Mouse (Mus musculus) ovary, postnatal 36 days (tissue): Measurements from ENCODE around the gene 4933415F23Rik.
A peak's percentile ranks its signal among the peaks of the same experiment; 100 is the strongest.
"Not testable (repeated sequence)": the region's sequence is repeated elsewhere in the genome, so short reads cannot be mapped to it uniquely, and the experiment has no call there.

ENCODE experiments used
- DNase-seq: peaks from one replicate; pipeline ENCODE4 v3.0.0; 2022; ENCODE audit warnings: low spot score, mixed read lengths

The 4933415F23Rik gene

DNA sequence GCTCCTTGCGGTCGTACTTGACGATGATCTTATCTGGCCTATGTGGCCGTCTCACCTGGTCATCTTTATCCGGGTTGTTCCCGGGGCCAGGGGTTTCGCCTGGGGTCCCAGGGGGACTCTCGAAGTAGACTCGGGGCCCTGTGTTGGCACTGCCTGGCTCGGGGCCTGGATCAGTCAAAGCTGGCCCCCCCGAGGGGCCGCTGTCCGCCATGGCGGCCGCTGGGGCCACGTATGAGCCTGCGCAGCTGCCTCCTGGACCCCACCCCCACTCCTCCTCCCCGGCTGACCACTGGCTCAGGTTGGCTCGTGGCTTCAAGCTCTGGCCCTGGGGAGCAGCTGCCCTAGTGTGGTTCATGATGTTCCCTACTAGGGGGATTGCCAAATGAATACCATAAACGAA lies at the start of gene 4933415F23Rik:
TSS of gene 4933415F23Rik (minus strand) at position 233 of the 400 bp plus-strand sequence.
- DNase-seq, result no peak

DNA sequence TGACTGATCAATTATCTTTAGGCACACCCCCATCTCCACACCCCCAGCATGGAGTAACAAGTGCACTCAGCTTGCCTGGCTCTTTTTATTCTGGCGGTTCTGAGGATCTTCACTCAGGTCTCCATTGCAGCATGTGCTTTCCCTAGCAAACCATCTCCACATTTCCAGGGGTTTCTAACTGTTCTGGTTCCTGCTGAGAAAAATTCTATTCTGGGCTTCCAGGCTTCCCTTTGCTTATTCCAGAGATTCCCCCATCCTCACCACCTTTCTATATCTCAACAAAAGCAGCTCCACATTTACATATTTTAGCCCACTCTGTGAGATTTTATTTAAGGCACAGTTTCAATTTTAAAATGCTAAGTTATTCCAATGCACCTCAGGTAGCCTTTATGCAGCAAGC lies 49.7 kb upstream of the 4933415F23Rik start:
- no peak for DNase-seq

GRCm38 (mm10) chr1:23146198-23146873 lies 44.3 kb upstream of the 4933415F23Rik start:
- no peak for DNase-seq

DNA sequence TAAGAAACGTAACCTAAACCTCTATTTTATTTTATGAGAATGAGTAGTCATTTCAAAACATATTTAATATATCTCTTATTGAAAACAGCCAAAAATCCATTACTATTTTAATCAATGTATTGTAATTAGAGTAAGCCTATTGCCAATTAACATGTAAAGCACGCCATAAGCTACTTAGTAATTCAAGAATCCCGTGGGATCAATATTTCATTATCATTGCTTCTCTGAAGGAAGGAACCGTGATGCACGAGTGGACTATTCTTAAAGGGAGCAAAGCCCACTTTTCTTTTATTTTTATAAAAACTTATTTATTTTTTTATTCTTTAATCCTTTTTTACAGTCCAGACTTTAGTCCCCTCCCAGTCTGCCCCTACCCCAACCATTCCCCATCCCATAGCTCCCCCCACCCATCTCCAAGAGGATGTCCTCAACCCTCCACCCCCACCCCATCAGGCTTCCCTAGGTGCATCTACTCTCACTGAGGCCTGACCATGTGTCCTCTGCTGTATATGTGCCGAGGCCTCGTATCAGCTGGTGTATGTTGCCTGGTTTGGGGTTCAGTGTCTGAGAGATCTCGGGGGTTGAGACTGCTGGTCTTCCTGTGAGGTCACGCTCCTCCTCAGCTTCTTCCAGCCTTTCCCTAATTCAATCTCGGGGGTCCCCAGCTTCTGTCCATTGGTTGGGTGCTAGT lies 39.2 kb upstream of the 4933415F23Rik start:
- no peak for DNase-seq

DNA sequence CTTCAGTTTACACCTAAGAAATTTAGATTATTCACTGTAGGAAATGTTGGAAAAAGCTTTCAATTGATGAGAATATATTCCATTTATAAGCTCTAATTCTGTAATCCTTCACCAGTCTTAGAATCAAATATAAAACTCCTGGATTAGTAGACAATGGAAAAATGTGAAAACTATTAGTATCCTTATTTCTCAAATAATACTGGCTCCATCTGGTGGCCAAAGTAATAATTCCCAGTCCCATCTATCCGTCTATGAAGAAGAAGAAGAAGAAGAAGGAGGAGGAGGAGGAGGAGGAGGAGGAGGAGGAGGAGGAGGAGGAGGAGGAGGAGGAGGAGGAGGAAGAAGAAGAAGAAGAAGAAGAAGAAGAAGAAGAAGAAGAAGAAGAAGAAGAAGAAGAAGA lies 38.5 kb upstream of the 4933415F23Rik start:
- not testable (repeated sequence) for DNase-seq

GRCm38 (mm10) chr1:23120901-23121300 lies 18.8 kb upstream of the 4933415F23Rik start:
- DNase-seq, result no peak

- no peak for DNase-seq
Measured at GRCm38 (mm10) chr1:23119406-23119805, 17.4 kb upstream of the 4933415F23Rik start.

DNA sequence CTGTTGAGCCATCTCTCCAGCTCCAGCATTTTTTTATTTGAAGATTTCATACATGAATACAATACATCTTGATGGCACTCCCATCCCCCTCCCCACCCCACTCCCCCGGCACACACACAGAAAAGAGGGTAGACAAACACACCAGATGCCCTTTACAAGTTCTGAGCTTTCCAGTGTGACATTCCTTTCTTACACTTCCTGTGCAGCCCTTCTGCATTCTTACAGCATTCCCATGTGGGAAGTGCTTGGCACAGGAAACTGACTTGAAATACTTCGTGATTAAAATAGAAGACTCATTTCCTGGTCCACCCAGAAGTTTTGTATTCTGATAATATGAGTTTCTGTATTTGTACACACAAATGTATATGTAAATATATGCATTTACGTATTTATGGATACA lies 15.4 kb upstream of the 4933415F23Rik start:
- DNase-seq, result no peak

DNA sequence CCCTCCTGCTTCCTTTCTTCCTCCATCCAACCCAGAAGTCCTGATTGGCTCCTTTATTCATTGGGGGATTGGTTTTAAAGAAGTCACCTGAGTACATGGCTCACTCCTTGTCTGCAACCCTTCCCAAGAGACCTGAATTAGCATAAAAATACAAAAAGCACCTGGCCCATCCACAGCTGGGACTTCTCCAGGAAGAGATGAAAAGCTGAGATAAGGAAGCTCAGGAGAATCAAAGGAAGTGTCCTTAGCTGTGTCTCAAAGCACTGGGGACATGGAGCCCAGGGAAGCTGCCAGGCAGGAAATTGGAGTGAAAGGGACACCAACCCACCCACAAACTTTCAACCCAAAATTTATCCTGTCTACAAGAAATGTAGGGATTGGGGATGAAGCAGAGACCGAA lies 7.1 kb upstream of the 4933415F23Rik start:
- no peak for DNase-seq

DNA sequence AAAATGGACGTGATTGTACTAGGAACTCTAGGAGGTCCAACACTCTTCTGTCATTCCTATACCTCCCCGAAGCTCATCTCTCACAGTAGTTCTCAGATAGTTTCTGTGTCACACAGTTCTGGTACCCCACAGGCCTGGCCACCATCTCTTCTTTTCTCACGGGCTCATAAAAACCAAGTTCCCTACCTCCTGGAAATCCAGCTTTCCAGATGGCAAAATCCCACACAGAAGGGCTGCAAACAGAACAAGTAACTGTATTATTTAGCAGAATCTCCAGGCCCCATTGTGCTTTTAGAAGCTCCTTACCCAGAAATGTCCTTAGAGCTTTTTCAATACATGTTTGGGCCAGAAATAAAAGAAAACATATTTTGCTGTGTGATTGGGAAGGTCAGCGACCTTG lies 828 bp upstream of the 4933415F23Rik start:
- DNase-seq, result no peak

- no peak for DNase-seq
Measured at GRCm38 (mm10) chr1:23099791-23100190, 2.3 kb downstream of the 4933415F23Rik start.

DNA sequence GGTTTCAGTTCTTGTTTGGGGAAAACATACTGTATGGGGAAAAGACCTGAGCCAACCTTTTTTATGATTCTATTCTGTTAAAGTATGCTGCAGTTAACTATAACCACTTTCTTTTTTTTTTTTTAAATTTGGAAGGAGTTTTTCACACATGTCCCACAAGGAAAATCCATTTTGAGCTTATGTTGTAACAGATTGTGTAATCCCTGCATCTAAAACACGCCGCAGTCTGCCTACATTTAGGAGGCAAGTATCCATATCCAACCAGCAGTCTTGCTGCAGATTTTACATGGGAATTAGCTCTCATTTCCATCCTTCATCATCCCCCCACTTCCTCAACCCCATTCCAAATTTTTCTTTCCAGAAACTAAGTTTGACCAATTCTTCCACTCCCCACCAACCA lies 3.6 kb downstream of the 4933415F23Rik start:
- no peak for DNase-seq

DNA sequence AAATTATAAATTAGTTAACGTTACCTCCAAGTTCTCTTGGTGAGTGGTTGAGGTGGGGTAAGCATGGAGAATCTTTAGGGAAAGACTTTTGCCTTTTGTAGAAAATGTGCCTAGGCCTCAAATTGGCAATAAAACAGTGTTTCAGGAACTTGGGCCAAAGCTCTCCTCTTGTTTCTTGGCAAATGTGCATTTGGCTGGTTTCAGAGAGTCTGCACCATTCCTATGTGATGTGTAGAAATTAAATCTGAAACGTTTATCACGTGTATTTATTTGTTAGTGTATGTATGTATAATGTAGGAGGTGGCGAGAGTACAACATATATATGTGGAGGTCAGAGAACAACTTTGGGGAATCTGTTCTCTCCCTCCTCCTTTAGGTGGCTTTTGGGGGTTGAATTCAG lies 4.1 kb downstream of the 4933415F23Rik start:
- no peak for DNase-seq

- no peak for DNase-seq
Measured at GRCm38 (mm10) chr1:23067715-23068114, 34.3 kb downstream of the 4933415F23Rik start.

GRCm38 (mm10) chr1:23064717-23065475 lies 37.2 kb downstream of the 4933415F23Rik start:
- DNase-seq, result no peak

GRCm38 (mm10) chr1:23063946-23064345 lies 38.1 kb downstream of the 4933415F23Rik start:
- DNase-seq, result no peak

DNA sequence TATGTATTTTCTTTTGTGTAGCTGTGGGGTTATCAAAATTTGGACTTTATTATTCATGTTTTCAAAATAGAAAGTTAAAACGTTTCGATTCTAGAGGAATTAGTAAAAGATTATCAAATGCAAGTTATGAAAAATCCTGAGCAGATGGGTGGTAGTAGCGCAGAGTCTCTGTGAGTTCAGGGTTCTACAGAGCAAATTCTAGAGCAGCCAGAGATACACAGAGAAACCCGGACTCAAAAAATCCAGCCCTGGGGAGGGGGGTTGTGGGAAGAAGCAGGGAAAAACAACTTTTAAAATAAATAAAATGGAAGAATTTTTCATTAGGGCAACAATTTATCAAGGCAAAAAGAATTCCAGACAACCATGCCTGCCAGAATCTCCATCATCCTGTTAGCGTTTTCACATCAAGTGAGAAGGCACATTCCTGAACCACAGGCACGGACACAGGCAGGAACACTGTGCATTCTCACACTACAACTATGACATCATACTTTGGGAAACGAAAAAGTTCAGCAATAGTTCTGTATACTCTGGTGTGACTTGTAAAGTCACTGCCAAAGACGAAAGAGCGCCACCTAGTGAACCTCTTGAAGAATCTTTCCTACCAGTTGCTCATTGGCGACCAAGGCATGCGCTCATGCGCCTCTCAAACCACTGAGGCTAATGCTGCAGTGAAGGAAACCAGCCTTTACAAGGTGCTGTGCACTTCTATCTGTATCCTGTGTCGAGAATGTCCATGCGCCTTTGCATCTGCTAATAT lies 40.3 kb downstream of the 4933415F23Rik start:
- DNase-seq, result peak; percentile 11

DNA sequence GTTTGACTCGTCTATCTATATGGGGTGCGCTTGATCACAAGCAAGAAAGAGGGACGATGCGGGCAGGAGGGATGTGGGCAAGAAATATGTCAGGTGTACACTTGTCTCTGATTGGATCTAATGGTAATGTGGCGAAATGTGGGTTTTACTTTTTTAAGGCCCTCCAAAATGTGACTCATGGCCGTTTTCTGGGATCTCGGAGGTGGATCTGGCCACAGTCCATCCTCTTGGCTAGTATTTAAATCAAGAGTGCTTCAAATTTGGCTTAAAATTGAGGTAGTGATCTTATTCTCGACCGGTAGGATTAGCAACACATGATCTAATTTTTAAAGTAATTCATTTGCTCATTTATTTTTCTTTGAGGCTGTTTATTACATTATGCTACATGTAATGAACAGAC lies 42.0 kb downstream of the 4933415F23Rik start:
- no peak for DNase-seq
